Mouse (Mus musculus) common myeloid progenitor, adult 5-6 weeks (primary cell): ENCODE measurements around the gene Rap1b. TPM values are rescaled to one million over a fixed set of nuclear protein-coding genes. Genes with fewer than 3 reads are reported as not detected.
A peak's percentile ranks its signal among the peaks of the same experiment; 100 is the strongest.

ENCODE experiments used
- ATAC-seq: replicated peaks from 2 replicates; pipeline ENCODE4 v1.8.0; 2016; ENCODE audit warnings: low read depth, mild to moderate bottlenecking, moderate TSS enrichment, inconsistent platforms; ENCODE audit not compliant: poor library complexity, severe bottlenecking
- total RNA-seq: library from RNA; stranded (forward); fragments of 200-1000, 187-1606 nt; gene quantifications from 2 replicates; pipeline ENCODE4 v1.2.3, GENCODE M21; 2017

Rap1b gene
- total RNA-seq, result 152 and 155 TPM in 2 replicates

DNA sequence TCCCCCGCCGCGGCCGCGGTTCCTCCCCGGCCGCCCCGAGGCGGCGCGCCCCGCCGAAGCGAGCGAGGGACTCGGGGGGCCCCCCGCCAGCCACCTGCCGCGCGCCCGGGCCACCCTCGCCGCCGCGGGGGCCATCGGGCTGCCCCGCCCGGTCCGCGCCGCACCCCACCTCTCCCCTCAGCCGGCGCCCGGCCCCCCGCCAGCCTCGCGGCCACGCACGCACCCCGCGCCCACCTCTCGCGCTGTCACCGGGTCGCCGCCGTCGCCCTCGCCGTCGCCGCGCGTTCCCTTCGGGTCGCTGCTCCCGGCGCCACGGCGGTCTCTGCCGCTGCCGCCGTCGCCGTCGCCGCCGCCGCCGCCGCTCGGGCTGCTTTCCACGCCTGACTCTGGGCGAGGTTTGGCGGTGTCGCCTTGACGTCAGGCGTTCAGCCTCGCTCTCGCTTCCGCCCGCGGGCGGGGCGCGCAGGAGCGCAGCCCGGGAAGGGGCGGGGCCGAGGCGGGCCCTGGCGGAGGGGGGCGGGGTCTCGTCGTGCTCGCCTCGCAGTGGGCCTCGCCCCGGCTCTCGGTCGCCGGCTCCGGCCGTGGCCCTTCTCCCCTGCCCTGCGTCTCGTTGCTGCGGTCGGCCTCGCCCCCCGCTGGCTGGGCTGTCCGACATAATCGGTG is at the start of gene Rap1b:
Rap1b (minus strand) TSS at position 439 of the 663 bp plus-strand sequence.
- peak; percentile 70 for ATAC-seq

DNA sequence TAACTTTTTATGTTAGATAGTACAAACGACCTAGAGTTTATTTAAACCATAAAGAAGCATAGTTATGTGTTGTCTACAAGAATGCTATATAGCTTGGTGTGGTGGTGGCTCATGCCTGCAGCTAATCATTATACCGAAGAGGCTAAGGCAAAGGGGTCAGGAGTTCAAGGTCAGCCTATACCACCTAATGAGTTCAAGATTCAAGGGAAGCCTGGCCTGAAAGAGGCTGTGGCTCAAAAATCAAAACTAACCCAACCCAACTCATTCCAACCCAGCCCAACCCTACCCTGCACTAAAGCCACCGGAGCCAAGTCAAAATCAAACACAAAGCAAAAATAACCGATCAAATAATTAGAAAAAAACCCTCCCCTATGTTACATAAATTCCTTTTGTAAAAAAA is 49.4 kb upstream of the Rap1b start:
- ATAC-seq, result no peak

- ATAC-seq, result no peak
These were observed 48.5 kb upstream of the Rap1b start for GRCm38 (mm10) chr10:117894114-117895035.

DNA sequence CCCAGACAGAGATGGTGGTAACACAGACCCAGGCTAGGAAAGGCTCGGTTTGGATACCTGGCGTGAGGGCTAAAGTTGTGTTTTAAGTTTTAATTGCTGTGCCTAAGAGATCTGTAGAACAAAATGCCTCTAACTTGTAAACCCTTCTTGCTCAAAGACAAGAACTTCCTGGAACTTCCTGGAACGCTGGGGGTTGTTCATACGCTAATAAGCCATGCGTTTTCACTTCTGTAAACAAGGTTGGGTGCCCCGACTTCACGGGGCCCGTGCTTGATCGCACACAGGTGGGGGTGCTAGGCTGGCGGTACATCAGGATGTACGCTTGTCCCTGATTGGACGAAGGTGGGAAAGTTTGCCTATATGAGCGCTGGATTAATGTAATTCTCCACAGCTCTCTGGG is 47.3 kb upstream of the Rap1b start:
- ATAC-seq, result 0 out of 2 replicates have a peak, but pooled peaks have one; percentile 41

- ATAC-seq, result no peak
These were observed 45.5 kb upstream of the Rap1b start for GRCm38 (mm10) chr10:117891327-117891726.

- peak; percentile 51; the same call in 1 of the 2 replicates for ATAC-seq
These were observed 43.0 kb upstream of the Rap1b start for GRCm38 (mm10) chr10:117888822-117889221.

DNA sequence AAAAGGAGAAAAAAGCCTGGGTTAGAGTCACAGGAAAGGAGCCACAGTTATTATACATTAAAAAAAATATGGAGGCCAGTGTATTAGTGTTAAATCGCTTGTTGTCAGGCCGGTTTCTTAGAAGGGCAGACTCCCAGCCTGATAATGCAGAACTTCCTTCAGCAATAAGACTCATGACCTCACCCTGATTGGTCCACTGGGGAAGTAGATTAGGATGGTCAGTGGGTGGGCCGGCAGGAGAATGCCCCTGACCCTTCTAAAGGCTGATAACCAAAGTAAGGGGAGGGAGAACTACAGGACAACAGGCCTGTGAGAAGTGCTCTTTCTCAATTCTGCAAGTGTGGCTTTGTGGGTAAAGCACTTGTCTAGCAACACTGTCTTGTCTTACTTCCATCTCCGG is 39.5 kb upstream of the Rap1b start:
- ATAC-seq, result no peak

DNA sequence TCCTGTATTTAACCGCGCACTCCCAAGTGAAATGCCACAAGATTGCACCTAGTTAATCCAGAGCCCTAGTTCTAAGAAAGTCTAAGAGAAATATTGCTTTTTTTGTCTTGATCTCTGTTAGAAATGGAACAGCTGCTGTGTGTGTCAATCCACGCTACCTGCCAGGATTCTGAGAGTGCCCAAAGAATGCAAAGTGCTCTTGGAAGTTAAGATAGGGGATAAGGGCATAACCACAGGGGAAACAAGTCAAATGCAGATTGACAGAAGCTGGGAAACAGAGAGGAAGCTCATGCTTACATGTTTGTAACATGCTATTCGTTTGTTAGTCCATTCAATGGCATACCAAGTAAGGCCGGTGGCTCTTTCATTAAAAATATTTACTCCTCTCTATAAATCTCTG is 38.9 kb upstream of the Rap1b start:
- ATAC-seq, result no peak

GRCm38 (mm10) chr10:117883438-117883837 is 37.6 kb upstream of the Rap1b start:
- ATAC-seq, result no peak

DNA sequence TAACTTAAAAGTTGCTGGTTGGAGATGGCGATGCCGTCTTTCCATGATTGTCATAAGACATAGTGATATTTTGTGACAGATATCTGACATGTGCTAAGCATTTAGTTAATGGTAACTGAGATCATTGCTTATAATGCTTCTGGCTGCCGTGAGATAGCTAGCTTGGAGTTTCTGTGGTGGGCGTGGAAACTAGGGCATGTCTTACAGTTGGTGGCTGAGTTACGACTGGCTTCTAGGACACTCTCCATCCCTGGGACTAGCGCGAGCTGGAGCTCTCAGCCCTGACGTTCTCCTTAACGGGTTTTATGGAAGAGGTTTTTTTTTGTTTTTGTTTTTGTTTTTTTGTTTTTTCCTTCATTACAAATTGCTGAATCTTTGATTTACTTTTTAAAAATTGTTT is 32.8 kb upstream of the Rap1b start:
- no peak for ATAC-seq

DNA sequence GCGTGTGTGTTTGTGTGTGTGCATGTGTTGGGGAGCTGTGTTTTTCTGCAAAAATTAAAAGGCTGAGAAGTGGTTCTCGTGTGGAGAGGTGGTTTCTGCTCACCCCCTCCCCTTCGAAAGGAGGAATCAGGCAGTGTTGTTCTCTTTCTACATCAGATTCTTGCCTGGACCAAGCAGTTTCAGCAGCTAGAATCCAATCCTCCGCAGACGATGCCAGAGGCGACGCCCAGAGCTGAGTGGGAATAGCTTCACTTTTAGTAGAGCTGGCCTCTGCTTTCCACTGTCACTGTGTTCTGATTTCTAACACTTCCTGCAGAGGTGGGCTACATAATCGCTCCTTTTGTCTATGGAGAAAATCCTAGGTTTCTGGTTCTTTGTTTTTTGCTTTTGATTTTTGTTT is 31.0 kb upstream of the Rap1b start:
- no peak for ATAC-seq

DNA sequence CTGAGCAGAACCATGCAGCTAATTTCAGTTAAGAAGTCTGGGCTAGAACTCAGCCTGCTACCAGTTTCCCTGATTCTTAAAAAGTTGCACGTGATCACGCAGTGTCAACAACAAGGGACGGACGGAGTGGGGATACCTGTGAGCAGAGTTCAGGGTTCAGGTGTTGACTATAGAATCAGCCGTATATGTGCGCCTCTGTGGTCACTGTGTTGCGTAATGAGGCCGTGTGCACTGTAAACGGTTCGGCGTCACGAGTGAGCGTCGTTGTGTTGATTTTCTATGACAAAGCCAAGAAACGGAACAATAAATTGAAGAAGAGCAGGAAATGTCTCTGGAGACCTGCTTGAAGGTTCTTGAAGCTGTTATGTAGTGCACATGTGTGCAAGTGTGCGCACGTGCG is 30.6 kb upstream of the Rap1b start:
- peak; percentile 43; the same call in 1 of the 2 replicates for ATAC-seq

DNA sequence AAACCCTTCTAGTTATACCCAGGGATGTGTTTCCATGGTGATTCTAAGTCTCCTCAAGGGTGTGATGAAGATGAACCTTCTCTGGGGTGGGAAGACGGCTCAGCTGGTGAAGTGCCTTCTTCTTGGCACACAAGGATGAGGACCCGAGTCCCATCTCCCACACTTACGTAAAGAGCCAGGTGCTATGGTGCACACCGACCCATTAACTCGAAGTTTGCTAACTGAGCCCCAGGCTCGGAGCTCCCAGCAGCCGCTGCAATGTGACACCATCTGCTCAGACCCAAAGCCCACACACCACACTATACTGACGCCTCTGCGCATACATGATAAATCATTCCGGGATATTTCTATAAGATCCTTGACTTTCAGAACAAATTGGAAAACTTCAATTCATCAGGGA is 29.1 kb upstream of the Rap1b start:
- no peak for ATAC-seq

GRCm38 (mm10) chr10:117873952-117874351 is 28.1 kb upstream of the Rap1b start:
- ATAC-seq, result peak; percentile 37; the same call in 1 of the 2 replicates

GRCm38 (mm10) chr10:117872468-117872867 is 26.6 kb upstream of the Rap1b start:
- ATAC-seq, result no peak

- no peak for ATAC-seq
These were observed 21.5 kb upstream of the Rap1b start for GRCm38 (mm10) chr10:117867301-117867700.

DNA sequence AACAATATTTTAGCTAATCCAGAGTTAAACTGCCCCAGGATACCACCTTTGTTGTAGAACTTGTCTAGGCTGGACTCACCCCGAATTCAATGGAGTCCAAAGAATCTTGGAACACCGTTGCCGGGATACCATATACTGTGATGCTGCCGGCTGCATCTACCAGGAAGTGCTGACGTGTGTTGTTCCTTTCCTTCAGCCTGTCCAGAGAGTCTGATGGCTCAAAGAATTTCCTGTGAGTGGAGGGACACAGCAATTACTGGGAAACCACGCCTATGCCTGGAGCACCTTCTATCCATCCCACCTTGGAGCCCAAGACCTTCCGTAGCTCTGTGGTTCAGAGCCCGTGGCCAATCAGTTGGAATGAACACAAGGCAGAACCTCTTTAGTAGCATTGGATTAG is 20.8 kb upstream of the Rap1b start:
- ATAC-seq, result no peak

DNA sequence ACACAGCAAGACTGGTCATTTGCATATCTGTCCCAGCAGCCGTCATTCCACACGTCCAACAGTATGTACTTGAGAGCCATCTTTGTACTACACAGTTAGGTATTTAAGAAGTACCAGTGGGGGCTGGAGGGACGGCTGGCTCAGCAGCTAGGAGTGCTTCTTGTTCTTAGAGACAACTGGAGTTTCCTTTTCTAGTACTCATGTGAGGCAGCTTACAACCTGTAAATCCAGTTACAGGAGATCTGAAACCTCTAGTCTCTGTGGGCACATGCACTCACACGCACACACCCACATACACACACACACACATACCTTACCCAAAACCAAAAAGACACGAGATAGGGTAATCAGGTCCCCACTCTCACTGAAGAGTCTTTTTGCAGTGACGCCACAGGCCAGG is 18.9 kb upstream of the Rap1b start:
- ATAC-seq, result no peak

GRCm38 (mm10) chr10:117864251-117864650 is 18.4 kb upstream of the Rap1b start:
- ATAC-seq, result no peak

GRCm38 (mm10) chr10:117862014-117862580 is 16.3 kb upstream of the Rap1b start:
- ATAC-seq, result no peak

GRCm38 (mm10) chr10:117860958-117861357 is 15.1 kb upstream of the Rap1b start:
- ATAC-seq, result peak; percentile 84
